Mouse (Mus musculus) ES-Bruce4 (cell line): ENCODE results near the gene Ei24. TPM values are rescaled to one million over a fixed set of nuclear protein-coding genes. Genes with fewer than 3 reads are reported as not detected.

Experiments
- H3K27ac ChIP-seq: 2 replicates; pipeline ENCODE4 v1.5.1; 2012; ENCODE audit warnings: low read length, inconsistent platforms; ENCODE audit not compliant: insufficient read depth
- H3K27me3 ChIP-seq: 2 replicates; pipeline ENCODE4 v1.6.1; 2012; ENCODE audit warnings: mild to moderate bottlenecking, low read length, inconsistent platforms; ENCODE audit not compliant: control insufficient read depth, poor library complexity, insufficient read depth, severe bottlenecking
- H3K36me3 ChIP-seq: 2 replicates; pipeline ENCODE4 v1.6.1; 2012; ENCODE audit warnings: inconsistent platforms, mild to moderate bottlenecking, low read length, moderate library complexity; ENCODE audit not compliant: control insufficient read depth, poor library complexity, insufficient read depth, severe bottlenecking
- H3K4me1 ChIP-seq: one replicate; pipeline ENCODE4 v1.8.1; 2011; ENCODE audit warnings: low read length; ENCODE audit not compliant: control insufficient read depth, insufficient read depth
- H3K4me3 ChIP-seq: 2 replicates; pipeline ENCODE4 v1.5.1; 2011; ENCODE audit warnings: low read depth, mild to moderate bottlenecking, low read length
- H3K9ac ChIP-seq: 2 replicates; pipeline ENCODE4 v1.6.1; 2012; ENCODE audit warnings: low read depth, mild to moderate bottlenecking, inconsistent platforms; ENCODE audit not compliant: poor library complexity, severe bottlenecking
- H3K9me3 ChIP-seq: replicated peaks from 2 replicates; pipeline ENCODE4 v1.6.1; 2012; ENCODE audit warnings: mild to moderate bottlenecking, low read length, inconsistent platforms; ENCODE audit not compliant: control insufficient read depth, poor library complexity, insufficient read depth, severe bottlenecking
- CTCF ChIP-seq: IDR thresholded peaks from one replicate; pipeline ENCODE4 v1.8.1; 2011; ENCODE audit warnings: low read depth, low read length
- EP300 ChIP-seq: IDR thresholded peaks from 2 replicates; pipeline ENCODE4 v1.6.1; 2011; ENCODE audit warnings: low read depth, low read length; ENCODE audit not compliant: insufficient read depth
- POLR2A ChIP-seq: IDR thresholded peaks from one replicate; pipeline ENCODE4 v1.8.1; 2011; ENCODE audit warnings: low read length; ENCODE audit not compliant: insufficient read depth
- polyA plus RNA-seq: library from polyadenylated mRNA; stranded (reverse); fragments of >200 nt; gene quantifications from 2 replicates; pipeline ENCODE4 v1.2.4, GENCODE M21; 2011; ENCODE audit warnings: low read depth; ENCODE audit not compliant: missing spikeins, insufficient read depth, insufficient read length

Gene Ei24
- polyA plus RNA-seq: 159 and 165 TPM in 2 replicates

DNA sequence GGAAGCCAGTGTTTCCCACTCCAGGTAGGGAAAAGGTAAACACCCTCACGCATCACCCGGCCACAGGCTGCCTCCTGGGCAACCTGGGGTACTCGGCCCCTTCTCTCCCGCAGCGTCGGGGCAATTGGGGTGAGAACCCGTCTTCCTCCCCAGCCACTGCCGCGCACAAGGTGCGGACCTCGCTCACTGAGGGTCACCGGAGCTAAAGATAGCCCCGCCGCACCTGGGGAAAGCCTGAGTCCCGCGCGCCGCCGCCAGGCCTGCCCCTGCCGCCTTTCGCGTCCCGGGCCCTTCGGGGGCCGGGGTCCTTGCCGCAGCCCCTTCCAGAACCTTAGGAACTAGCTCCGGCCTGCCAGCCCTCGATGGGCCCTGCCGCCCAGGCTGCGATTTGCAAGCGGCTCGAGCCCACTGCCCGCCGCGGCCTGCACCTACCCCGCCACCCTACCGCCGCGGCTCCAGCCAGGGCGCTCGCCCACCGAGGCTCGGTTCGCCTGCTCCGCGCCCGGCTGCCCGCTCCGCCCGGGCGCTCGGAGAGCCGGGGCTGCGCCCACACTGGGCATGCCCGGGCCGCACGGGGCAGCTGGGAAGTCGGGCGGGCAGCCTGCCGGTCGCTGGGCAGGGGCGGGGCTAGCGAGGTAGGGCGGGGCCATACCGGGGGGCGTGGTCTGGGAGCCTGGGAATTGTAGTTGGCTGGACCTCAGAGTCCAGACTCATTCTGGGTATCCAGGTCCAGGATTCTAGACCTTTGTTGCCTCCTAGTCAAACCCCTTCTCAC, at the start of gene Ei24:
TSS of gene Ei24 (minus strand) at position 613 of the 775 bp plus-strand sequence.
- peaks cover 16% of the 10 kb centered on the region for H3K36me3 ChIP-seq
- H3K9ac ChIP-seq: peak within 1 kb of the TSS; percentile 99
- TF ChIP-seq POLR2A: no peak
- H3K9me3 ChIP-seq: no peaks in the 10 kb centered on the region
- H3K4me1 ChIP-seq: no peaks in the 10 kb centered on the region
- H3K27ac ChIP-seq: peak within 1 kb of the TSS; percentile 76
- peak within 1 kb of the TSS; percentile 98 for H3K4me3 ChIP-seq
- no peaks in the 10 kb centered on the region for H3K27me3 ChIP-seq

DNA sequence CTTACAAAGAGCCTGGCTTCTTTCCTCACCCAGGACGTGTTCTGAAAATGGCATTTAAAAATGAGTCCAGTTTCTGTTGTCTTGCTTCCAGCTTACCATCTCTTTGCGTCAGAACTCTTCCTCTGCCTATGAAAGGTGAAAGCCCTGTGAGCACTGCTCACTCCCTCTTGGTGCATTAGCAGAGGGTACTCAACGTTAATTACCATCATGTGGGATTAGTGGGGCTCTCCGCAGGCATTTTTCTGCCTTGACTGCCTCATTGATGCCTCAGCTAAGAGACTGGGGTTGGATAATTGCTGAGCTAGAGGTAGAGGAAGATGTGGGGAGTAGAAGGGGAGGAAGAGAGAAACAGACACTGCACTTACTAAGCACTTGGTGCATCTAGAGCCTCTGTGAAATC, 49.2 kb upstream of the Ei24 start:
- no peak overlapping the region for H3K27ac ChIP-seq
- no peaks in the 10 kb centered on the region for H3K36me3 ChIP-seq
- no peak overlapping the region for H3K9ac ChIP-seq
- H3K27me3 ChIP-seq: no peaks in the 10 kb centered on the region
- H3K9me3 ChIP-seq: no peaks in the 10 kb centered on the region
- TF ChIP-seq CTCF: no peak
- H3K4me3 ChIP-seq: no peak overlapping the region
- H3K4me1 ChIP-seq: no peaks in the 10 kb centered on the region

- no peak overlapping the region for H3K9ac ChIP-seq
- TF ChIP-seq POLR2A: no peak
- no peak for TF ChIP-seq EP300
- TF ChIP-seq CTCF: no peak
Measured at GRCm38 (mm10) chr9:36833914-36834313, 36.7 kb upstream of the Ei24 start.

GRCm38 (mm10) chr9:36833043-36833881, 36.1 kb upstream of the Ei24 start:
- Histone ChIP-seq H3K27ac (no peak overlapping the region), H3K9me3 (no peaks in the 10 kb centered on the region), H3K4me3 (peak overlapping the region; percentile 76), H3K4me1 (no peaks in the 10 kb centered on the region), H3K27me3 (no peaks in the 10 kb centered on the region), H3K9ac (peak overlapping the region; percentile 75), H3K36me3 (no peaks in the 10 kb centered on the region)
- TF ChIP-seq EP300: no peak
- no peak for TF ChIP-seq CTCF
- no peak for TF ChIP-seq POLR2A

More at GRCm38 (mm10) chr9:36833914-36834313, 36.7 kb upstream of the Ei24 start:
- no peak overlapping the region for H3K4me3 ChIP-seq
- H3K27ac ChIP-seq: no peak overlapping the region
- no peaks in the 10 kb centered on the region for H3K9me3 ChIP-seq
- H3K27me3 ChIP-seq: no peaks in the 10 kb centered on the region
- no peaks in the 10 kb centered on the region for H3K36me3 ChIP-seq
- no peaks in the 10 kb centered on the region for H3K4me1 ChIP-seq

DNA sequence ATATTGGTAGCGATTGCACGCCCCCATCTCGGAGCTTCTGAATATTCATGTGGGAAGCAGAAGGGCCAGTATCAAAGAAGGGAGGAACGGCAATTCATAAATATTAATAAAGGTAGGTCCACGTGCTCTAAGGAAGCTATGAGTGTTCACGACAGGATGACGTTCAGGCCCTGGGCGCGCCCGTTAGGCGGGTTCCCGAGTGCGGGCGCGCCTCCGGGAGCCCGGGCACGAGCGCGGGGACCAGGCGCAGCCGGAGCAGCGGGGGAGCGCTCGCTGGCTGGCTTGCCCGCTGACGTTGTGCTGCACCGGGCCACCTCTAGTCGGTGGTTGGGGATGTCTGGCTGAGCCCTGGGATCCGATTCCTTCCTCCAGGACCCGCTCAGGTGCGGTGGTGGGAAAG, 35.3 kb upstream of the Ei24 start:
- H3K36me3 ChIP-seq: no peaks in the 10 kb centered on the region
- TF ChIP-seq EP300 (no peak), POLR2A (no peak), CTCF (no peak)
- no peaks in the 10 kb centered on the region for H3K27me3 ChIP-seq
- peak overlapping the region; percentile 75 for H3K9ac ChIP-seq
- H3K27ac ChIP-seq: no peak overlapping the region
- peak overlapping the region; percentile 76 for H3K4me3 ChIP-seq
- no peaks in the 10 kb centered on the region for H3K4me1 ChIP-seq
- no peaks in the 10 kb centered on the region for H3K9me3 ChIP-seq

DNA sequence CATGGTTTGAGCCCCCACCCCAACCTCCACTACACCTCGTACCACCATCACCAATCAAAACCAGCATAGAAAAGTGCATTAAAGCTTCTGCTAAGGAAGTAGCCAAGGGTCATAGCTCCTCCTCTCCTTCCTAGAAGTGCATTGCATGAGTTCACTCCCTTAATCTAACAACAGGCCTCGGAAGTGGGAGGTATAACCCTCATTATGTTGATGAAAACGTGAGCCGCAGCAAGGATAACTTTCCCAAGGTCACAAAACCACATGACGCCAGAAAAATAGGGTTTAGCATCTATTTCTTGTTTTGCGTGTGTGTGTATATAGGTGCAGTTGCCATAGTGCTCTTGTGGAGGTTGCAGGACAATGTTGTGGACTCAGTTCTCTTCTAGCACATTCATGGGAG, 34.2 kb upstream of the Ei24 start:
- Histone ChIP-seq H3K27me3 (no peaks in the 10 kb centered on the region), H3K36me3 (no peaks in the 10 kb centered on the region), H3K9me3 (no peaks in the 10 kb centered on the region), H3K4me1 (no peaks in the 10 kb centered on the region), H3K27ac (no peak overlapping the region), H3K4me3 (no peak overlapping the region), H3K9ac (no peak overlapping the region)
- TF ChIP-seq POLR2A (no peak), EP300 (no peak), CTCF (no peak)
